18 mouse cellular contexts compared by ENCODE assay signal in the genomic region with DNA sequence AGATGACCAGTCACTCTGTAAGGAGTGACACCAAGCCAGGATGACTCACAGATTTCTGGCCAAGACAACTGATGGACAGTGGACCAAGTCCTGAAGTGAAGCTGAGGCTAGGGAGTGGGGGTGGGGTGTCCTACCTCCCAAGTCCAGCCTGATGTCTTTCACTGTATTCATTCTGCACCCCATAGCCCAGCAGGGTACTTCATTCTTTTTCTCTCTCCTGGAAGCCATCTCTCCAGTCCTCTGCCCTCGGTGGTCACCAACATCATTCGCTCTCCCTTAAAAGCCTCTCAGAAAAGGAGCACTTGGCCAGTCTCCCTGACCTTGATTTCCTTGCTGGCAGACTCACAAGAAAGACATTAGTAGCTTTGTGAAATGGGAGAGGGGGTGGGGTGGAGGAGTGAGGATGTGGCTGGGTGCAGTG. TPM values are rescaled to one million over a fixed set of nuclear protein-coding genes. Genes with fewer than 3 reads are reported as not detected.
DNase-seq lines count a peak whose midpoint lies in the region; ATAC-seq and TF ChIP-seq lines count a peak whose summit lies in the region.
"Had no signal": no experiment of that assay in that cellular context is flagged by ENCODE, and none has a peak within 500 bp of the region (broad histone marks: within the 10 kb centered on the region; RNA-seq: fewer than 3 reads in every experiment).

No protein-coding gene starts in this region.

- H3K27me3 ChIP-seq in kidney, embryonic 16.5 days (ENCODE audit: insufficient read depth, low read length) = no peaks in the 10 kb centered on the region
- H3K27me3 ChIP-seq: embryonic facial prominence, embryonic 13.5 days; forebrain, embryonic 15.5 days; hindbrain, embryonic 12.5 days; lung, embryonic 15.5 days had no signal

- no peak for TF ChIP-seq CTCF in embryonic fibroblast, embryonic 13.5 days (IDR thresholded peaks at IDR 0.05; ENCODE audit: borderline replicate concordance, insufficient read depth, low read length)

- peak; percentile 50 to 77 for DNase-seq in adrenal gland, adult (ENCODE audit: inconsistent age in 2 of 2, low spot score in 1 of 2)
- DNase-seq in adrenal gland, adult 18-20 months (ENCODE audit: low spot score in 2 of 2) = no peak
- DNase-seq in kidney, adult 18-20 months = peak; percentile 11
- peak; percentile 70 for DNase-seq in NIH3T3 (ENCODE audit: low read depth)
- DNase-seq in embryo, embryonic 10.5 days (ENCODE audit: low spot score) = no peak
- no peak for DNase-seq in left cerebral cortex, adult 18-20 months (ENCODE audit: low spot score in 2 of 2)
- DNase-seq: gastrocnemius, postnatal 10 days; liver; retina, postnatal 1 day had no signal

- no peak overlapping the region for H3K4me3 ChIP-seq in kidney, embryonic 16.5 days (ENCODE audit: low read length)
- no peak overlapping the region for H3K4me3 ChIP-seq in embryonic fibroblast, embryonic 13.5 days (ENCODE audit: insufficient read depth, low read length)
- H3K4me3 ChIP-seq: embryonic facial prominence, embryonic 13.5 days; forebrain, embryonic 15.5 days; heart, embryonic 13.5 days; hindbrain, embryonic 12.5 days; lung, embryonic 15.5 days had no signal

- no peak overlapping the region for H3K4me2 ChIP-seq in kidney, embryonic 16.5 days (replicated peaks; ENCODE audit: low read depth, low read length)
- H3K4me2 ChIP-seq: embryonic facial prominence, embryonic 13.5 days; forebrain, embryonic 15.5 days; heart, embryonic 13.5 days; hindbrain, embryonic 12.5 days; lung, embryonic 15.5 days; midbrain, embryonic 11.5 days had no signal

- no peaks in the 10 kb centered on the region for H3K9me3 ChIP-seq in kidney, embryonic 16.5 days (ENCODE audit: low read length)
- H3K9me3 ChIP-seq: embryonic facial prominence, embryonic 13.5 days; forebrain, embryonic 15.5 days; heart, embryonic 13.5 days; hindbrain, embryonic 12.5 days; lung, embryonic 15.5 days had no signal

- WGBS in kidney, embryonic 16.5 days = 77% methylated on average over 2 of the region's 2 CpGs

- H3K9ac ChIP-seq in kidney, embryonic 16.5 days (replicated peaks; ENCODE audit: low read length) = no peak overlapping the region
- H3K9ac ChIP-seq: embryonic facial prominence, embryonic 13.5 days; forebrain, embryonic 15.5 days; heart, embryonic 13.5 days; hindbrain, embryonic 12.5 days; lung, embryonic 15.5 days had no signal

- no peak overlapping the region for H3K27ac ChIP-seq in kidney, embryonic 16.5 days (ENCODE audit: low read length)
- peak overlapping the region; percentile 52; the same call in 1 of the 2 replicates for H3K27ac ChIP-seq in embryonic fibroblast, embryonic 13.5 days (ENCODE audit: insufficient read depth, low read length)
- H3K27ac ChIP-seq: embryonic facial prominence, embryonic 13.5 days; forebrain, embryonic 15.5 days; heart, embryonic 13.5 days; hindbrain, embryonic 12.5 days; kidney, postnatal 0 days; lung, embryonic 15.5 days had no signal

- no peak for ATAC-seq in kidney, embryonic 16.5 days (ENCODE audit: low FRiP score, low TSS enrichment)
- ATAC-seq: forebrain, embryonic 15.5 days had no signal

- no peaks in the 10 kb centered on the region for H3K4me1 ChIP-seq in kidney, embryonic 16.5 days (ENCODE audit: insufficient read depth, low read length)
- H3K4me1 ChIP-seq in embryonic fibroblast, embryonic 13.5 days (ENCODE audit: control insufficient read depth, insufficient read depth, low read length) = peaks cover 23% of the 10 kb centered on the region

- H3K36me3 ChIP-seq in kidney, embryonic 16.5 days (ENCODE audit: insufficient read depth, low read length) = no peaks in the 10 kb centered on the region
- H3K36me3 ChIP-seq: embryonic facial prominence, embryonic 13.5 days; forebrain, embryonic 15.5 days; heart, embryonic 13.5 days; lung, embryonic 15.5 days had no signal

- no peak for TF ChIP-seq POLR2A in embryonic fibroblast, embryonic 13.5 days (IDR thresholded peaks at IDR 0.05; ENCODE audit: low read depth, low read length)

RNA-seq across cellular contexts. Expression of gene Srgap3, which starts 56.7 kb away (rescaled TPM):
- total RNA-seq in adrenal gland, adult 18-20 months (2021) = 10 to 100 TPM in 1 of 2 experiments, 1 to 10 TPM in 1; 9.4 to 14.7 TPM
- 3.9 and 5.8 TPM in 2 replicates for polyA plus RNA-seq in kidney, embryonic 16.5 days (2015; fragmentation: Nextera tagmentation; extraction: Ambion mirVana)
- 16.4 and 19.6 TPM in 2 replicates for polyA plus RNA-seq in embryonic fibroblast, embryonic 13.5 days (2011; ENCODE audit: insufficient read length, low read depth, missing spikeins)
- 100 to 1,000 TPM; 217 to 223 TPM for total RNA-seq in left cerebral cortex, adult 18-20 months (2021)

Comparison
In these comparisons a context has a peak if more than half of its experiments do, and no peak if none do; other contexts are left out.
1. DNase-seq: peak in adrenal gland, adult (2 of 2), kidney, adult 18-20 months (single experiment) and NIH3T3 (single experiment); none in adrenal gland, adult 18-20 months (0 of 2), embryo, embryonic 10.5 days (single experiment) and left cerebral cortex, adult 18-20 months (0 of 2).
2. RNA of gene Srgap3, which starts 56.7 kb away (total RNA-seq): 217 to 223 TPM in left cerebral cortex, adult 18-20 months; 9.4 to 14.7 TPM in adrenal gland, adult 18-20 months; every median in the first group is over 10 times any median in the second.